Mouse (Mus musculus) hindbrain, embryonic 14.5 days (tissue): Measurements from ENCODE around the gene Gpr61. TPM values are rescaled to one million over a fixed set of nuclear protein-coding genes. Genes with fewer than 3 reads are reported as not detected.

Experiments used
- ATAC-seq: fragments of 200-750 bp; cut with Nextera tagmentation; 2 replicates; pipeline ENCODE4 v1.8.0; 2017; ENCODE audit warnings: moderate number of reproducible peaks, mild to moderate bottlenecking, moderate TSS enrichment, moderate library complexity; ENCODE audit not compliant: low FRiP score
- DNase-seq: peaks from one replicate; pipeline ENCODE4 v3.0.0-alpha.2; 2015; ENCODE audit warnings: low spot score
- H3K27ac ChIP-seq: fragments of 300-500 bp; sonication (generic); 2 replicates; pipeline ENCODE4 v1.5.1; 2014; ENCODE audit warnings: mild to moderate bottlenecking, moderate library complexity
- H3K27me3 ChIP-seq: fragments of 300-500 bp; sonication (generic); 2 replicates; pipeline ENCODE4 v1.6.1; 2014; ENCODE audit warnings: mild to moderate bottlenecking, low read length, mixed read lengths; ENCODE audit not compliant: control insufficient read depth, insufficient read depth
- H3K36me3 ChIP-seq: fragments of 300-500 bp; sonication (generic); replicated peaks from 2 replicates; pipeline ENCODE4 v1.6.1; 2014; ENCODE audit not compliant: control insufficient read depth, insufficient read depth
- H3K4me1 ChIP-seq: fragments of 300-500 bp; sonication (generic); replicated peaks from 2 replicates; pipeline ENCODE4 v1.6.1; 2014; ENCODE audit warnings: antibody characterized with exemption, low read length, mixed read lengths; ENCODE audit not compliant: control insufficient read depth, insufficient read depth
- H3K4me2 ChIP-seq: fragments of 300-500 bp; sonication (generic); replicated peaks from 2 replicates; pipeline ENCODE4 v1.6.1; 2014; ENCODE audit warnings: mild to moderate bottlenecking, moderate library complexity
- H3K4me3 ChIP-seq: fragments of 300-500 bp; sonication (generic); replicated peaks from 2 replicates; pipeline ENCODE4 v1.5.1; 2014; ENCODE audit warnings: mild to moderate bottlenecking, low read length
- H3K9ac ChIP-seq: fragments of 300-500 bp; sonication (generic); 2 replicates; pipeline ENCODE4 v1.6.1; 2014
- H3K9me3 ChIP-seq: fragments of 300-500 bp; sonication (generic); 2 replicates; pipeline ENCODE4 v1.6.1; 2016; ENCODE audit warnings: low read length; ENCODE audit not compliant: control insufficient read depth
- WGBS: fragments of 180-500 bp; shearing (Covaris S2); extraction: QIAGEN DNeasy Blood & Tissue Kit; methylation state at CpG from one replicate; pipeline ENCODE4 v1.1.7; 2014; 5-methylcytosine and 5-hydroxymethylcytosine counted together
- polyA plus RNA-seq: library from polyadenylated mRNA; unstranded; fragments of >200 nt; fragmentation: Nextera tagmentation; extraction: Ambion mirVana; gene quantifications from 2 replicates; pipeline ENCODE4 v1.2.1, GENCODE M21; 2014

The Gpr61 gene
- polyA plus RNA-seq, 1 experiment from 2014 or later, result 3.6 TPM

DNA sequence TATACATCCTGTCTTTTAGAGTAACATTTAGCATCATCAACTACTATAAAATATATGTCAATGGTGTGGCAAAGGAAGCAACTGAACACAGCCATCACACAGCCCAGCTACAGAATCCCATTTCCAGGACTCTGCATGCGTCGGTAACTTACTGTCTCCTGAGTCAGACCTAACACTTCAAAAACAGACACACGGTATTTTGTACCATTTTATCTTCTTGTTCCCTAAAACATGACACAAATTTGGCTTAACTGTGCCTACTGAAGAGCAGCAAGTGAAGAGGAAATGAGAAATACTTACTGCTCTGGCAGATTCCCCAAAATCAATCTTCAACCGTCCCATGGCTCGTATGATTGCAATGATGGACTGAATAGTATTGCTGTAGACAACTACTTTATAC is 31.4 kb downstream of the Gpr61 start:
- H3K36me3 ChIP-seq, result peaks cover 40% of the 10 kb centered on the region
- H3K27ac ChIP-seq, result no peak overlapping the region
- no peak overlapping the region for H3K4me3 ChIP-seq
- 97% methylated on average over 5 of the region's 5 CpGs for WGBS
- DNase-seq, result no peak
- no peaks in the 10 kb centered on the region for H3K9me3 ChIP-seq
- H3K9ac ChIP-seq, result no peak overlapping the region
- no peaks in the 10 kb centered on the region for H3K4me1 ChIP-seq
- no peaks in the 10 kb centered on the region for H3K27me3 ChIP-seq
- no peak overlapping the region for H3K4me2 ChIP-seq
- ATAC-seq, result no peak

- ATAC-seq (no peak), DNase-seq (no peak)
- no peak overlapping the region for H3K4me3 ChIP-seq
- no peak overlapping the region for H3K9ac ChIP-seq
- no peak overlapping the region for H3K27ac ChIP-seq
- no peaks in the 10 kb centered on the region for H3K27me3 ChIP-seq
- 81% methylated on average over 3 of the region's 3 CpGs for WGBS
- H3K4me1 ChIP-seq, result no peaks in the 10 kb centered on the region
- no peak overlapping the region for H3K4me2 ChIP-seq
- no peaks in the 10 kb centered on the region for H3K9me3 ChIP-seq
- H3K36me3 ChIP-seq, result peaks cover 57% of the 10 kb centered on the region
These were observed 33.6 kb downstream of the Gpr61 start for GRCm38 (mm10) chr3:108121101-108121500.

DNA sequence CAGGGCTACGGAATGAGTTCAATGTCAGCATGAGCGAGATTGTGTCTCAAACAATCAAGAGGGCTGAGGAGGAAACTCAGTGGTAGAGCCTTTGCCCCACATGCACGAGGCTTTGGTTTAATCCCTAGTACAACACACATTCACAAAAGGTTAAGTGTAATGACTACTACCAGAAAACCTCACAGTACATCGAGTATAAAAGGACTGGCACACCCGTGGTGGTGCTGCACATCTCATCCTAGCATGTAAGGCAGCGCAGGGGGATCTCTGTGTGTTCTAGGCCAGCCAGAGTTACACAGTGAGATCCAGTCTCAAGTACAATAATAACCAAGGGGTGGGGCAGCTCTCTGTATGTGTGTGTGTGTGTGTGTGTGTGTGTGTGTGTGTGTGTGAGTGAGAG is 37.2 kb downstream of the Gpr61 start:
- H3K36me3 ChIP-seq, result peaks cover 66% of the 10 kb centered on the region
- 90% methylated on average over 6 of the region's 6 CpGs for WGBS
- H3K27me3 ChIP-seq, result no peaks in the 10 kb centered on the region
- no peak overlapping the region for H3K27ac ChIP-seq
- H3K4me3 ChIP-seq, result no peak overlapping the region
- no peaks in the 10 kb centered on the region for H3K4me1 ChIP-seq
- H3K9ac ChIP-seq, result no peak overlapping the region
- H3K9me3 ChIP-seq, result no peaks in the 10 kb centered on the region
- no peak overlapping the region for H3K4me2 ChIP-seq
- ATAC-seq (no peak), DNase-seq (no peak)

DNA sequence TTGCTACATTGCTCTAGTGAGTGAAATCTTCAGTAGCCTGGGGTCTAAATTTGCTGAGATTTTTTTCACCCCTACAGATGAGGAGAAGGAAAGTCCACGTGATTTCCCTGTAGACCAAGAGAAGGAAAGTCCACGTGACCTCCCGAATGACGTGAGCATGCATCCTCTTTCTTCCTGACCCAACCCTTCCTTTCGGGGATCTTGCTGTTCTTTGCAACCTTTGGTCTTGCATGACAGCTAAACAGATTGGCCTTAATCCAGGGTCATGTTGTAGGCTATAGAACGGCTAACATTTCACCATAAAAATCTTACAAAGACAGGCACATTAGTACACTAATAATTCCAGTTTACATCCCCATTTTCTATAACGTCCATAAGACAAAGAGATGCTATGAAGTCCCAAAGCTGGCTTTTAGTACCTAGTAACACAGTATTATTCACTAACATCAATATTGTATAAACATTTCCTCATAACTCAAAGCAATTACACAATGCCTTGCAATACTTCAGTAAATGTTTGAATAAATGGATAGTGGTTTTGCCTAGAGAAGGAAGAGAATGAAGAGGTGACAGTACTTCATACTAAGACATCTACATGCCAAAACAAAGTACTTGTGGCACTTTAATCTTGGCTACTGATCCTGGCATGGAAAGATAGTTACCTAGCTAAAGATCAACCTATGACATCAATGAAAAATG is 40.9 kb downstream of the Gpr61 start:
- Histone ChIP-seq H3K4me1 (no peaks in the 10 kb centered on the region), H3K9me3 (no peaks in the 10 kb centered on the region), H3K27ac (no peak overlapping the region), H3K36me3 (peaks cover 75% of the 10 kb centered on the region), H3K4me3 (no peak overlapping the region), H3K4me2 (no peak overlapping the region), H3K9ac (no peak overlapping the region), H3K27me3 (no peaks in the 10 kb centered on the region)
- ATAC-seq (no peak), DNase-seq (no peak)
- WGBS, result 94% methylated on average over 7 of the region's 7 CpGs

DNA sequence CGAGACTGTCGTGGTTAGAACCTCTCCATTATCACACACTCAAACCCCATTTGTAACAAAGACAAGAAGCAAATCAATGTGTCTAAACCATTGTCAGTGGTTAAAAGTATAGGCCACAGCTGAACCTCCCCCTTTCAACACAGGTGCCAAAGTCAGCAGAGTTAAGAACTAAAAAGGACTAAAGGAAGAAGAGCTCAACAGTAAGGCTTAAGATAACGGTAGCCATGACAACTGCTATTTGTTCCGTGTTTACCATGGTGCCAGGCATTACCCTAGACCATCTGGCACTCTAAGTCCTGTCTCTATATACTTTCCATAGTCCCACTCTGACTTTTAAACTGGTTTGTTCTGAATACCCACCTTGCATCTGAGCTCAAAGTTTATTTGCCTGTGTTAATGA is 42.0 kb downstream of the Gpr61 start:
- no peak for ATAC-seq
- H3K36me3 ChIP-seq, result peaks cover 78% of the 10 kb centered on the region
- no peak overlapping the region for H3K4me2 ChIP-seq
- no peak for DNase-seq
- no peaks in the 10 kb centered on the region for H3K4me1 ChIP-seq
- WGBS, result 81% methylated on average over 4 of the region's 4 CpGs
- no peaks in the 10 kb centered on the region for H3K9me3 ChIP-seq
- H3K4me3 ChIP-seq, result no peak overlapping the region
- H3K9ac ChIP-seq, result no peak overlapping the region
- no peaks in the 10 kb centered on the region for H3K27me3 ChIP-seq
- no peak overlapping the region for H3K27ac ChIP-seq

DNA sequence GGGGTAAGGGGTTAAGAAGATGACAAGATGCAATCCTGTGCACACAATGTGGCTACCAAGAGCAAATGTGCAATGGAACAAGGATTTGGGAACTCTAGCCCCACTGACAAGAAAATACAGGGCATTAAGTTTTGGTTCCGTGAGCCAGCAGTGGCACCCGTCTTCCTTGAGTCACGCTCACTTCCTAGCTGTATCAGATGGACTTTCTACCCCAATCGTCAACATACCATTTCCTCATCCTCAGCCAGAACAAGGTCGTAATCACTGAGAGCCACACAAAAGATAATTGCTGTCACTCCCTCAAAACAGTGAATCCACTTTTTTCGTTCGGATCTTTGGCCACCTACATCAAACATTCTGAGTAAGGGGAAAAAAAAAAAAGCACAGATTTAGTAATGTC is 42.4 kb downstream of the Gpr61 start:
- no peaks in the 10 kb centered on the region for H3K27me3 ChIP-seq
- 93% methylated on average over 7 of the region's 7 CpGs for WGBS
- no peak for ATAC-seq
- H3K9me3 ChIP-seq, result no peaks in the 10 kb centered on the region
- H3K4me3 ChIP-seq, result no peak overlapping the region
- H3K9ac ChIP-seq, result no peak overlapping the region
- DNase-seq, result no peak
- H3K4me1 ChIP-seq, result no peaks in the 10 kb centered on the region
- no peak overlapping the region for H3K27ac ChIP-seq
- peaks cover 76% of the 10 kb centered on the region for H3K36me3 ChIP-seq
- no peak overlapping the region for H3K4me2 ChIP-seq

DNA sequence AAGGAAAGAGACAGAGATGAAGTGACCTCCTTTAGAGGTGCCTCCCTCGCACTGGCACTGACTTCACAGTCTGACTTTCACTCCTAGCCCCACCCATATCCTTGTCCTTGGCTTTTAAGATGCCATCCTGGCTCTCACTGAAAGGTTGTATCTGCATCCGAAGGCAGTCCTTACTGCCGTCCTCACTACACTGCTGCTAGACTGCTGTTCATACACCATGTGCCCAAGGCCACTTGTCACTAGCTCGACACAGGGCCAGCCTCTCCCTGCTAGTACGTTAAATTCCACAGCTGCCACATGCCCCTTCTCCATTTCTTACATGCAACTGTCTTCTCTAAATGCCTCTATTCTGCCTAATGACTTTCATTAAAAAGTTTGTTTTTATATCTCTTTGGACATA is 43.4 kb downstream of the Gpr61 start:
- Histone ChIP-seq H3K27ac (no peak overlapping the region), H3K36me3 (peaks cover 76% of the 10 kb centered on the region), H3K4me3 (no peak overlapping the region), H3K27me3 (no peaks in the 10 kb centered on the region), H3K4me2 (no peak overlapping the region), H3K9me3 (no peaks in the 10 kb centered on the region), H3K9ac (no peak overlapping the region), H3K4me1 (no peaks in the 10 kb centered on the region)
- no peak for DNase-seq
- WGBS, result 82% methylated on average over 5 of the region's 5 CpGs
- no peak for ATAC-seq

DNA sequence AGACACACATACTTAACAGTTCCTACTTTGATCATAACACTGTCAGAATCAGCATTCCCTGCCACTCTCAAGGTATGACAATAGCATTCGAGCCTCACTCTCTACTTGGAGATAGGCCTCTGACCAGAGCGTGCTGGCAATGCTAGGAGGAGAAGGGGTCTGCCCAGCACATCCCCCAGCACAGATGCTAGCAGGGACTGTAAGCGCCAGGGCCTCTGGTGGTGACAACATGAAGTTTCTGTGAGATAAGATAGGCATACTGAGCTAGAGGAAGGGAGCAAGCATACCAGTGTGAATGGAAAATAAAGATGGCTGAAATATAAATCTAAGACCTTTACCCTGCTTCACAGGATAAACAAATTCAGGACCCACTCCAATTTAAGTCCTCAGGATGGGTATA is 49.4 kb downstream of the Gpr61 start:
- Histone ChIP-seq H3K27ac (no peak overlapping the region), H3K36me3 (peaks cover 45% of the 10 kb centered on the region), H3K4me3 (no peak overlapping the region), H3K9ac (no peak overlapping the region), H3K9me3 (no peaks in the 10 kb centered on the region), H3K27me3 (no peaks in the 10 kb centered on the region), H3K4me1 (no peaks in the 10 kb centered on the region; the same call in 1 of the 2 replicates), H3K4me2 (no peak overlapping the region)
- DNase-seq (no peak), ATAC-seq (no peak)
- 93% methylated on average over 3 of the region's 3 CpGs for WGBS

GRCm38 (mm10) chr3:108102075-108102474 is 52.6 kb downstream of the Gpr61 start:
- no peak overlapping the region for H3K9ac ChIP-seq
- H3K4me1 ChIP-seq, result no peaks in the 10 kb centered on the region; the same call in 1 of the 2 replicates
- H3K4me2 ChIP-seq, result no peak overlapping the region
- 85% methylated on average over 6 of the region's 6 CpGs for WGBS
- DNase-seq (no peak), ATAC-seq (no peak)
- no peaks in the 10 kb centered on the region for H3K27me3 ChIP-seq
- H3K27ac ChIP-seq, result no peak overlapping the region
- H3K4me3 ChIP-seq, result no peak overlapping the region
- no peaks in the 10 kb centered on the region for H3K9me3 ChIP-seq
- H3K36me3 ChIP-seq, result peaks cover 17% of the 10 kb centered on the region

GRCm38 (mm10) chr3:108101594-108101993 is 53.1 kb downstream of the Gpr61 start:
- Histone ChIP-seq H3K4me2 (no peak overlapping the region), H3K4me1 (no peaks in the 10 kb centered on the region; the same call in 1 of the 2 replicates), H3K9ac (no peak overlapping the region), H3K36me3 (peaks cover 12% of the 10 kb centered on the region; the same call in 1 of the 2 replicates), H3K4me3 (no peak overlapping the region), H3K9me3 (no peaks in the 10 kb centered on the region), H3K27me3 (no peaks in the 10 kb centered on the region), H3K27ac (no peak overlapping the region)
- DNase-seq (no peak), ATAC-seq (no peak)
- 31% methylated on average over 3 of the region's 3 CpGs for WGBS
